Mouse (Mus musculus) MEL (cell line): ENCODE measurements around the gene Cldn10. TPM values are rescaled to one million over a fixed set of nuclear protein-coding genes. Genes with fewer than 3 reads are reported as not detected.

ENCODE experiments used
- DNase-seq: peaks from one replicate; pipeline ENCODE4 v3.0.0; 2011; ENCODE audit warnings: low read depth, low spot score
- H3K27ac ChIP-seq: 2 replicates; pipeline ENCODE4 v1.5.1; 2012; ENCODE audit warnings: low read depth, mild to moderate bottlenecking, control low read depth, low read length, moderate library complexity; ENCODE audit not compliant: control insufficient read depth
- H3K27me3 ChIP-seq, 2 experiments: fragments of 150-350 bp in 1 of 2; sonication (generic) in 1 of 2; 2 replicates each; pipeline ENCODE4 v1.6.1; 2012; ENCODE audit warnings: low read length in 2 of 2, mild to moderate bottlenecking in 2 of 2, improper control_type of control experiment in 1 of 2, moderate library complexity in 1 of 2; ENCODE audit not compliant: insufficient read depth in 2 of 2, control insufficient read depth in 1 of 2
- H3K36me3 ChIP-seq, 2 experiments: 2 replicates each; pipeline ENCODE4 v1.6.1; 2012 to 2014; ENCODE audit warnings: low read length in 2 of 2, improper control_type of control experiment in 1 of 2, inconsistent platforms in 1 of 2, mild to moderate bottlenecking in 1 of 2; ENCODE audit not compliant: insufficient read depth in 2 of 2, control insufficient read depth in 1 of 2
- H3K4me1 ChIP-seq, 2 experiments: fragments of 150-350 bp in 1 of 2; sonication (generic) in 1 of 2; 2 replicates each; pipeline ENCODE4 v1.6.1; 2012; ENCODE audit warnings: low read length in 2 of 2, improper control_type of control experiment in 1 of 2, mild to moderate bottlenecking in 1 of 2; ENCODE audit not compliant: insufficient read depth in 2 of 2, control insufficient read depth in 1 of 2
- H3K4me3 ChIP-seq, 2 experiments: fragments of 150-350 bp in 1 of 2; sonication (generic) in 1 of 2; 2 replicates each; pipeline ENCODE4 v1.5.1; 2012; ENCODE audit warnings: low read depth in 2 of 2, low read length in 2 of 2, mild to moderate bottlenecking in 2 of 2, moderate library complexity in 2 of 2, control low read depth in 1 of 2, improper control_type of control experiment in 1 of 2; ENCODE audit not compliant: control insufficient read depth in 1 of 2, insufficient read depth in 1 of 2
- H3K79me2 ChIP-seq: 2 replicates; pipeline ENCODE4 v1.6.1; 2012; ENCODE audit warnings: mild to moderate bottlenecking, low read length, moderate library complexity; ENCODE audit not compliant: control insufficient read depth, poor library complexity, insufficient read depth
- H3K9ac ChIP-seq: 2 replicates; pipeline ENCODE4 v1.6.1; 2012; ENCODE audit warnings: low read depth, mild to moderate bottlenecking, control low read depth, low read length, moderate library complexity; ENCODE audit not compliant: control insufficient read depth, poor library complexity, severe bottlenecking
- H3K9me3 ChIP-seq: fragments of 150-350 bp; sonication (generic); replicated peaks from 2 replicates; pipeline ENCODE4 v1.6.1; 2012; ENCODE audit warnings: mild to moderate bottlenecking, low read length, improper control_type of control experiment, moderate library complexity; ENCODE audit not compliant: insufficient read depth
- BHLHE40 ChIP-seq: IDR thresholded peaks from 2 replicates; pipeline ENCODE4 v1.6.1; 2012; ENCODE audit warnings: low read depth, mild to moderate bottlenecking, inconsistent platforms, low read length, improper control_type of control experiment, borderline replicate concordance
- CHD1 ChIP-seq: IDR thresholded peaks from 2 replicates; pipeline ENCODE4 v1.6.1; 2012; ENCODE audit warnings: low read depth, mild to moderate bottlenecking, inconsistent platforms, low read length, improper control_type of control experiment
- EP300 ChIP-seq, 2 experiments: IDR thresholded peaks; 2 replicates each; pipeline ENCODE4 v1.6.1; 2011; ENCODE audit warnings: improper control_type of control experiment in 2 of 2, low read length in 2 of 2, low read depth in 1 of 2, mild to moderate bottlenecking in 1 of 2
- GATA1 ChIP-seq: IDR thresholded peaks from 2 replicates; pipeline ENCODE4 v1.6.1; 2011; ENCODE audit warnings: low read depth, low read length, improper control_type of control experiment
- HCFC1 ChIP-seq: IDR thresholded peaks from 2 replicates; pipeline ENCODE4 v1.6.1; 2012; ENCODE audit warnings: low read depth, mild to moderate bottlenecking, inconsistent platforms, low read length, improper control_type of control experiment, moderate library complexity
- JUND ChIP-seq: IDR thresholded peaks from 2 replicates; pipeline ENCODE4 v1.6.1; 2011; ENCODE audit warnings: low read depth, mild to moderate bottlenecking, improper control_type of control experiment, low read length
- MAFK ChIP-seq: IDR thresholded peaks from 2 replicates; pipeline ENCODE4 v1.6.1; 2011; ENCODE audit warnings: low read depth, mild to moderate bottlenecking, low read length, improper control_type of control experiment, borderline replicate concordance
- MEF2A ChIP-seq: IDR thresholded peaks from 2 replicates; pipeline ENCODE4 v1.6.1; 2014; ENCODE audit warnings: low read depth, mild to moderate bottlenecking, inconsistent platforms, low read length, improper control_type of control experiment; ENCODE audit not compliant: poor library complexity, insufficient replicate concordance, severe bottlenecking; ENCODE audit errors: extremely low read depth
- MXI1 ChIP-seq: IDR thresholded peaks from 2 replicates; pipeline ENCODE4 v1.6.1; 2011; ENCODE audit warnings: mild to moderate bottlenecking, low read depth, low read length, improper control_type of control experiment
- MYB ChIP-seq: IDR thresholded peaks from 2 replicates; pipeline ENCODE4 v1.6.1; 2011; ENCODE audit warnings: mild to moderate bottlenecking, low read depth, low read length, improper control_type of control experiment
- MYC ChIP-seq: IDR thresholded peaks from 2 replicates; pipeline ENCODE4 v1.6.1; 2011; ENCODE audit warnings: low read depth, mild to moderate bottlenecking, low read length, improper control_type of control experiment, moderate library complexity
- NELFE ChIP-seq: IDR thresholded peaks from 2 replicates; pipeline ENCODE4 v1.6.1; 2011; ENCODE audit warnings: low read depth, low read length, improper control_type of control experiment
- NRF1 ChIP-seq: IDR thresholded peaks from 2 replicates; pipeline ENCODE4 v1.6.1; 2014; ENCODE audit warnings: low read depth, mild to moderate bottlenecking, inconsistent platforms, low read length, improper control_type of control experiment, moderate library complexity; ENCODE audit not compliant: poor library complexity, insufficient read depth, severe bottlenecking
- POLR2AphosphoS2 ChIP-seq: IDR thresholded peaks from 2 replicates; pipeline ENCODE4 v1.6.1; 2011; ENCODE audit warnings: low read length, improper control_type of control experiment
- RCOR1 ChIP-seq: IDR thresholded peaks from 2 replicates; pipeline ENCODE4 v1.6.1; 2012; ENCODE audit warnings: low read depth, mild to moderate bottlenecking, inconsistent platforms, low read length, improper control_type of control experiment
- TBP ChIP-seq: IDR thresholded peaks from 2 replicates; pipeline ENCODE4 v1.8.0; 2011; ENCODE audit warnings: low read depth, low read length, improper control_type of control experiment
- TCF12 ChIP-seq: IDR thresholded peaks from 2 replicates; pipeline ENCODE4 v1.6.1; 2014; ENCODE audit warnings: low read depth, mild to moderate bottlenecking, inconsistent platforms, low read length, improper control_type of control experiment, moderate library complexity
- ZC3H11A ChIP-seq: IDR thresholded peaks from 2 replicates; pipeline ENCODE4 v1.6.1; 2012; ENCODE audit warnings: low read depth, mild to moderate bottlenecking, inconsistent platforms, low read length, improper control_type of control experiment
- polyA plus RNA-seq, 2 experiments: library from polyadenylated mRNA; stranded (reverse) in 1 of 2; unstranded in 1 of 2; fragments of >175 nt in 1 of 2; fragments of >200 nt in 1 of 2; gene quantifications; 2 replicates each; pipeline versions ENCODE4 v1.2.1 to v1.2.4; 2012; ENCODE audit warnings: low replicate concordance in 2 of 2, low read depth in 1 of 2; ENCODE audit not compliant: insufficient read length in 2 of 2, insufficient read depth in 1 of 2, missing spikeins in 1 of 2
- total RNA-seq: library from RNA; depleted of rRNA; stranded (reverse); fragments of 300-350 nt; gene quantifications from 2 replicates; pipeline ENCODE4 v1.2.3, GENCODE M21; 2012

The Cldn10 gene
- total and polyA plus RNA-seq, 3 experiments = 0.17 TPM; not detected in 2

- Histone ChIP-seq H3K36me3 (no peaks in the 10 kb centered on the region), H3K9ac (no peak overlapping the region), H3K9me3 (no peaks in the 10 kb centered on the region), H3K4me3 (no peak overlapping the region)
- no peak for TF ChIP-seq MYB
- no peak for TF ChIP-seq EP300 (IDR thresholded peaks at IDR 0.05; ENCODE audit: low read depth in 1 of 2, low read length in 2 of 2)
- TF ChIP-seq BHLHE40 = no peak
- TF ChIP-seq MAFK = no peak
- TF ChIP-seq MXI1 = no peak
- TF ChIP-seq TBP = no peak
- no peak for TF ChIP-seq RCOR1
- no peak for TF ChIP-seq JUND
- TF ChIP-seq GATA1 = no peak
- no peak for TF ChIP-seq CHD1
- TF ChIP-seq POLR2AphosphoS2 = no peak
- no peak for TF ChIP-seq ZC3H11A
- TF ChIP-seq MYC = no peak
- TF ChIP-seq TCF12 = no peak
- TF ChIP-seq MEF2A = no peak
- TF ChIP-seq NELFE = no peak
- TF ChIP-seq, all 39 proteins: peak for 0
- Histone ChIP-seq H3K27me3 (no peaks in the 10 kb centered on the region), H3K4me1 (peaks cover 0 to 4% of the 10 kb centered on the region in 2 experiments; a peak in 2 of 4 replicates), H3K27ac (no peak overlapping the region), H3K79me2 (no peaks in the 10 kb centered on the region)
- DNase-seq = no peak
These were observed 23.7 kb upstream of the Cldn10 start for GRCm38 (mm10) chr14:118763917-118764495.

- Histone ChIP-seq H3K27me3 (no peaks in the 10 kb centered on the region), H3K36me3 (no peaks in the 10 kb centered on the region), H3K9ac (no peak overlapping the region), H3K79me2 (no peaks in the 10 kb centered on the region), H3K9me3 (no peaks in the 10 kb centered on the region)
- DNase-seq = no peak
- TF ChIP-seq EP300 (IDR thresholded peaks at IDR 0.05; ENCODE audit: low read depth in 1 of 2, low read length in 2 of 2) (no peak), HCFC1 (no peak), POLR2AphosphoS2 (no peak), NRF1 (no peak), MEF2A (no peak)
- TF ChIP-seq, all 39 proteins: peak for 0
- Histone ChIP-seq H3K4me3 (no peak overlapping the region), H3K27ac (no peak overlapping the region), H3K4me1 (peaks cover 0 to 4% of the 10 kb centered on the region in 2 experiments; a peak in 2 of 4 replicates)
These were observed 22.4 kb upstream of the Cldn10 start for GRCm38 (mm10) chr14:118765306-118765705.
